Mouse (Mus musculus) midbrain, embryonic 15.5 days (tissue): ENCODE measurements at regions not wholly inside any gene's neighbourhood (a gene's known extent, or its start where the extent isn't known, plus 50 kb on each side); places are given as distances from the start of the nearest gene placed in this dataset.

Experiments used
- ATAC-seq: fragments of 200-750 bp; cut with Nextera tagmentation; replicated peaks from 2 replicates; pipeline ENCODE4 v1.8.0; 2017; ENCODE audit warnings: moderate TSS enrichment
- H3K27ac ChIP-seq: fragments of 300-500 bp; sonication (generic); 2 replicates; pipeline ENCODE4 v1.5.1; 2015; ENCODE audit warnings: mild to moderate bottlenecking, inconsistent platforms
- H3K27me3 ChIP-seq: fragments of 300-500 bp; sonication (generic); replicated peaks from 2 replicates; pipeline ENCODE4 v1.6.1; 2015; ENCODE audit warnings: inconsistent platforms
- H3K36me3 ChIP-seq: fragments of 300-500 bp; sonication (generic); replicated peaks from 2 replicates; pipeline ENCODE4 v1.6.1; 2015; ENCODE audit warnings: inconsistent platforms
- H3K4me1 ChIP-seq: fragments of 300-500 bp; sonication (generic); 2 replicates; pipeline ENCODE4 v1.6.1; 2015; ENCODE audit warnings: inconsistent platforms
- H3K4me2 ChIP-seq: fragments of 300-500 bp; sonication (generic); 2 replicates; pipeline ENCODE4 v1.6.1; 2015; ENCODE audit warnings: inconsistent platforms, mild to moderate bottlenecking, moderate library complexity
- H3K4me3 ChIP-seq: fragments of 300-500 bp; sonication (generic); 2 replicates; pipeline ENCODE4 v1.5.1; 2015; ENCODE audit warnings: mild to moderate bottlenecking, inconsistent platforms
- H3K9ac ChIP-seq: fragments of 300-500 bp; sonication (generic); 2 replicates; pipeline ENCODE4 v1.6.1; 2015; ENCODE audit warnings: mild to moderate bottlenecking, inconsistent platforms
- H3K9me3 ChIP-seq: fragments of 300-500 bp; sonication (generic); 2 replicates; pipeline ENCODE4 v1.6.1; 2016; ENCODE audit warnings: inconsistent platforms
- WGBS: fragments of 180-500 bp; shearing (Covaris S2); methylation state at CpG from one replicate; pipeline ENCODE4 v1.1.7; 2015; ENCODE audit warnings: mixed read lengths; 5-methylcytosine and 5-hydroxymethylcytosine counted together

GRCm38 (mm10) chr4:9046436-9046835 lies 807.6 kb upstream of the Car8 start:
- no peaks in the 10 kb centered on the region for H3K36me3 ChIP-seq
- H3K9me3 ChIP-seq: no peaks in the 10 kb centered on the region
- no peaks in the 10 kb centered on the region for H3K27me3 ChIP-seq
- H3K4me1 ChIP-seq: no peaks in the 10 kb centered on the region
- no peak overlapping the region for H3K4me2 ChIP-seq
- no peak overlapping the region for H3K27ac ChIP-seq
- ATAC-seq: no peak
- no peak overlapping the region for H3K9ac ChIP-seq
- 85% methylated on average over 14 of the region's 14 CpGs for WGBS
- no peak overlapping the region for H3K4me3 ChIP-seq

DNA sequence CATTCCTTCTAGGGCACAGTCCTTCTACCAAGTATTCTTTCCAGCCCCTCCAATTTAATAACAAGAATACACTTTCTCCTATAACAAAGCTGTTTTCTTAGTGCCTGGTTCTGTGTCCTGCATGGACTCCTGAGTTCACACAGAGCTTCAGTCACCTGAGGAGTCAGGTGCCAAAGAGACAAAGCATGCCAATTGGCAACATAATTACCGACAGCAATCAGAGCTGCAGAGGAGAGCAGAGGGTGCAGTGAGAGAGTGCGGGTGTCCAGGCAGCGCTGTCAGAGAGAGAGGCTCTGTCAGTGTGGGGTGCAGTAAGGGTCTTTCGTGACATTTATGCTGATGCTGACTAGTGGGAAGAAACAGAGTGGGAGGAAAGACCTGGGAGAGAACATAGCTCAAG lies 807.2 kb upstream of the Car8 start:
- Histone ChIP-seq H3K9me3 (no peaks in the 10 kb centered on the region), H3K27ac (no peak overlapping the region), H3K27me3 (no peaks in the 10 kb centered on the region), H3K4me1 (no peaks in the 10 kb centered on the region), H3K4me2 (no peak overlapping the region), H3K36me3 (no peaks in the 10 kb centered on the region), H3K4me3 (no peak overlapping the region), H3K9ac (no peak overlapping the region)
- WGBS: 85% methylated on average over 4 of the region's 4 CpGs
- no peak for ATAC-seq

DNA sequence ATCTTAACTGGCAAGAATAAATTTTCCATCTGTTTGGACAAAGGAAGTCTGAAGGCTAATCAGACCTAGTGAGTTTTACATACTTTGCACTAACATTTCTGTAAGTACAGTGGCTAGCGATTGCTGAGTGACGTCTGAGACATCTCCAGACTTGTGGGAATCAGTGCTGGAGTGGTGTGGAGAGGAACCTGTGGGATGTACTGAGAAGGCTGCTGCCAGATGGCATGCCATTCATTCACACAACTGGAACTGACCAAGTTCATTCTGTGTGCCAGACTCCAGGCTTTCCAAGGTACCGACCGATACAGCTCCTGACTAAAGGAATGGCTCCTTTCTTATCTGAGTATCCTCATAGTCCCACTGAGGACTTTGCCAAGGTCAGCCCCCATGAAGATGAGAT lies 797.2 kb upstream of the Car8 start:
- no peaks in the 10 kb centered on the region for H3K9me3 ChIP-seq
- H3K9ac ChIP-seq: no peak overlapping the region
- ATAC-seq: no peak
- H3K4me2 ChIP-seq: no peak overlapping the region
- no peak overlapping the region for H3K27ac ChIP-seq
- no peaks in the 10 kb centered on the region for H3K27me3 ChIP-seq
- WGBS: 91% methylated on average over 4 of the region's 4 CpGs
- no peaks in the 10 kb centered on the region for H3K4me1 ChIP-seq
- no peak overlapping the region for H3K4me3 ChIP-seq
- no peaks in the 10 kb centered on the region for H3K36me3 ChIP-seq

DNA sequence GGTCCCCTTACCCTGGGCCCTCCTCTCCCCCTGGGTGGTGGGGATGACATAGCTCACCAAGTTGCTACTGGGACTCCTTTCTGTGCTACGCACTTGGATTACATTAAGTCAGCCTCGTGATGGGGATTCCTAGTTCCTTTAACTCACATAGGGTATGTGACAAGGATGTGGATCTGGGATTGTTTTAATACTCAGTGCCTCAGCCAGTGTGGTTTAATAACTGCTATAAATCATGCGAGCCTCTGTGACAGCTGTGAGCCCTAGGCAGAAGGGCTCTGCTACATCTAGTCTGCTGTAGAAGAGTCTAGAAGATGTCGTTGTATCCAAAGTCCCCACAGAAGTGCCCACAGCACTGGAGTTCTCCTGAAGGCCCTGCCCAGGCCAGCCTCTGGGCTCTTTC lies 796.5 kb upstream of the Car8 start:
- no peak for ATAC-seq

DNA sequence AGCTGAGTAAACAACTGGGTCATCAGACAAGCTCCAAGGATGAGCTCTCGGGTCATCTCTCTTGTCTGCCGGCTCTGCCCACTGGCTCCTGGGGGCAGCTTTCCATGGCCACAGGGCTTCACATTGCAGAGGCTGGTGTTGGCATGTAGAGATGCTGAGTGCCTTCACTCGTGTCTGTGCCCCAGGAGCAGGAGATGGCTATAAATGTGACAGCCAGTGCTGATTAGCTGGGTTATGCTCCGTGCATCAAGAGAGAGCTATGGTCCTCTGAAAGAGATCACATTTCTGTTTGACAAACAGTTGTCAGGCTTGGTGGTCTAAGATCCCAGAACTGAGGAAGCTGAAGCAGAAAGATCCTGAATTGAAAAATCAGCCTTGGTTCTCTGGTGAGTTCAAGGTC lies 795.4 kb upstream of the Car8 start:
- H3K4me3 ChIP-seq: no peak overlapping the region
- ATAC-seq: no peak
- H3K4me2 ChIP-seq: no peak overlapping the region
- no peak overlapping the region for H3K9ac ChIP-seq
- H3K27ac ChIP-seq: no peak overlapping the region
- H3K4me1 ChIP-seq: no peaks in the 10 kb centered on the region
- no peaks in the 10 kb centered on the region for H3K9me3 ChIP-seq
- no peaks in the 10 kb centered on the region for H3K36me3 ChIP-seq
- WGBS: 70% methylated on average over 4 of the region's 4 CpGs
- no peaks in the 10 kb centered on the region for H3K27me3 ChIP-seq

More for the DNA sequence above, 796.5 kb upstream of the Car8 start:
- H3K9me3 ChIP-seq: no peaks in the 10 kb centered on the region
- H3K4me3 ChIP-seq: no peak overlapping the region
- no peak overlapping the region for H3K27ac ChIP-seq
- no peaks in the 10 kb centered on the region for H3K36me3 ChIP-seq
- no peaks in the 10 kb centered on the region for H3K27me3 ChIP-seq
- WGBS: 87% methylated on average over 4 of the region's 4 CpGs
- H3K9ac ChIP-seq: no peak overlapping the region
- H3K4me1 ChIP-seq: no peaks in the 10 kb centered on the region
- no peak overlapping the region for H3K4me2 ChIP-seq

DNA sequence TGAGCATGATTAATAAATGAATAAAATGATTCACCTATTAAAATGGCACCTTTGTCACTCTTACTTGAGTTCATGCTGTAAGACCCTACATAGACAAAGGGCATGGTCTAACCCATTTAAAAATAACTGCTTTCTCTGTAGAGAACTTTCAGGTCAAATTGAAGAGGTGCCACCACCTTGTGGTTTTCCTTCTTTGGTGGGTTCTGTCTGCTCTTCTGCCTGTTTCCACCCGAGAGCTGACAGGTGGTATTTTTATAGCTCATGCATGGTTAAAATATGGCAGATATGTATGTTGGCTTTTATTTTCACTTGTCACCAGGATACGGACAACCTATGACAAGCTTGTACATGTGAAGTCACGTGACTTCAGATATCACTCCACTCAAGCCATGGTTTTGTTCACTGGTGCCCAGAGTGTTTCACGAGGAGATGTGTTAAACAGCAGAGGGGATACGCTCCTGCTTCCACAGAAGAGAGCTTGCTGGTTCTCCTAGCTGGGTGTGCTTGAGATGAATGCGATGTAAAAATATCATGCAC lies 794.3 kb upstream of the Car8 start:
- 93% methylated on average over 6 of the region's 6 CpGs for WGBS
- no peak overlapping the region for H3K9ac ChIP-seq
- no peaks in the 10 kb centered on the region for H3K9me3 ChIP-seq
- no peaks in the 10 kb centered on the region for H3K27me3 ChIP-seq
- H3K4me2 ChIP-seq: no peak overlapping the region
- no peak overlapping the region for H3K27ac ChIP-seq
- H3K4me1 ChIP-seq: peaks cover 10% of the 10 kb centered on the region
- H3K36me3 ChIP-seq: no peaks in the 10 kb centered on the region
- ATAC-seq: no peak
- H3K4me3 ChIP-seq: no peak overlapping the region

GRCm38 (mm10) chr4:9031634-9032033 lies 792.8 kb upstream of the Car8 start:
- WGBS: 39% methylated on average over 6 of the region's 6 CpGs
- H3K27me3 ChIP-seq: no peaks in the 10 kb centered on the region

GRCm38 (mm10) chr4:9028946-9029345 lies 790.1 kb upstream of the Car8 start:
- Histone ChIP-seq H3K4me3 (no peak overlapping the region), H3K27me3 (no peaks in the 10 kb centered on the region), H3K9ac (no peak overlapping the region), H3K27ac (peak overlapping the region; percentile 58; the same call in 1 of the 2 replicates), H3K4me2 (peak overlapping the region; percentile 66), H3K4me1 (peaks cover 14% of the 10 kb centered on the region), H3K36me3 (no peaks in the 10 kb centered on the region), H3K9me3 (no peaks in the 10 kb centered on the region)
- 19% methylated on average over 6 of the region's 6 CpGs for WGBS
- ATAC-seq: no peak

More at GRCm38 (mm10) chr4:9031634-9032033, 792.8 kb upstream of the Car8 start:
- Histone ChIP-seq H3K9me3 (no peaks in the 10 kb centered on the region), H3K4me3 (no peak overlapping the region), H3K36me3 (no peaks in the 10 kb centered on the region), H3K27ac (no peak overlapping the region), H3K9ac (no peak overlapping the region), H3K4me1 (peaks cover 14% of the 10 kb centered on the region), H3K4me2 (no peak overlapping the region)
- ATAC-seq: no peak

DNA sequence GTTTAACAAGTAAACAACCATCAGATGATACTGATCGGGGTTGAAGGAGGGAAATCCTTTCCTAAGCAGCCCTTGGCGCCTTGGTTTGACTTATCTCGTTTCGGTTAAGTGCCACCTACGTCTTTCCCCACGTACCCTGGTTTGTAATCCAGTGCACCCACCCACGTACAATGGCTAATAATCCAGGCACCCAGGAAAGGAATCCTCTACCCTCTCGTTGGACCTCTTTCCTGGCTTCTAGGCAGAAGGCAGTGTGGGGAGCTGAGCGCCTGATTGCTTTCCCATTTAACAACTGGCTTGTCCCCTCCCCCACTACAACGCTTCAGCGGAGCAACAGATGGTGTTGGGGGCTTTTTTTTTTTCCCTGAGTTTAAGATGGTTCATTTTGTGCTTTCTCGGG lies 789.6 kb upstream of the Car8 start:
- no peaks in the 10 kb centered on the region for H3K9me3 ChIP-seq
- H3K4me3 ChIP-seq: peak overlapping the region; percentile 46
- no peaks in the 10 kb centered on the region for H3K36me3 ChIP-seq
- peaks cover 14% of the 10 kb centered on the region for H3K4me1 ChIP-seq
- H3K27ac ChIP-seq: peak overlapping the region; percentile 58
- under 1% methylated on average over 12 of the region's 12 CpGs for WGBS
- H3K9ac ChIP-seq: peak overlapping the region; percentile 46
- peak; percentile 44 for ATAC-seq
- H3K27me3 ChIP-seq: no peaks in the 10 kb centered on the region
- H3K4me2 ChIP-seq: peak overlapping the region; percentile 66

DNA sequence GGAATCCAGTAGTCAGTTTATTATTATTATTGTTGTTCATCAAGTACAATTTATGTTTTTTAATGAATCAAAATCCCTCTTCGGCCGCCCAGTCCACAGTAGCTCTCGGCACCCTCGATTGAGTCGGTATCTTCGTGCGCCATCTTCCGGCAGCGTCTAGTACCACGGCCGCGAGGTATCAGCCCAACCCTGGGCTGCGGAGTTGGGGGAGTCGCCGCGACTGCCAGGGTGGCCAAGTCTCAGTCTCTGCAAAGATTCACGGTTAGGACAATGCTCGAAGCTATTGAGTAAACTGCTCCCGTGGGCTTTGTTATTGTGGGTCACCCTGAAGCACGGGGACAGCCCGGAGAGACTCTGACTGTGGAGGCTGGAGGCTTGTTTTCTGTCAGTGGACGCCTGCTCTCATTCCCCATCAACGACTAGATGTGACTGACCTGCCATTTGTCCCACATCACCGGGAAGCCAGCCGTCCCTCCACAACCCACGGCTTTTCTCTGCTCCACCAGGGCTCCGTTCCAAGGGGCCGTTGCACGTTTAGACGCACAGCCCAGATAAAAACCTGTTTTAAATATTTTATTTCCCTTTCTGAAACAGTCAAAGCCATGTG lies 789.1 kb upstream of the Car8 start:
- peaks cover 14% of the 10 kb centered on the region for H3K4me1 ChIP-seq
- peak overlapping the region; percentile 66 for H3K4me2 ChIP-seq
- 1% methylated on average over 30 of the region's 30 CpGs for WGBS
- peak overlapping the region; percentile 46 for H3K9ac ChIP-seq
- peak; percentile 94 for ATAC-seq
- peak overlapping the region; percentile 58 for H3K27ac ChIP-seq
- H3K36me3 ChIP-seq: no peaks in the 10 kb centered on the region
- no peaks in the 10 kb centered on the region for H3K27me3 ChIP-seq
- H3K4me3 ChIP-seq: peak overlapping the region; percentile 46
- no peaks in the 10 kb centered on the region for H3K9me3 ChIP-seq

- H3K4me1 ChIP-seq: peaks cover 14% of the 10 kb centered on the region
- H3K9me3 ChIP-seq: no peaks in the 10 kb centered on the region
- peak; percentile 60 for ATAC-seq
- H3K27ac ChIP-seq: peak overlapping the region; percentile 6; the same call in 1 of the 2 replicates
- peak overlapping the region; percentile 66 for H3K4me2 ChIP-seq
- H3K4me3 ChIP-seq: no peak overlapping the region
- no peaks in the 10 kb centered on the region for H3K27me3 ChIP-seq
- whole genome bisulfite sequencing: 11% methylated on average over 7 of the region's 7 CpGs
- no peak overlapping the region for H3K9ac ChIP-seq
- no peaks in the 10 kb centered on the region for H3K36me3 ChIP-seq
Measured at GRCm38 (mm10) chr4:9027383-9027782, 788.5 kb upstream of the Car8 start.

- Histone ChIP-seq H3K4me3 (no peak overlapping the region), H3K4me1 (peaks cover 14% of the 10 kb centered on the region), H3K9ac (no peak overlapping the region), H3K9me3 (no peaks in the 10 kb centered on the region), H3K27me3 (no peaks in the 10 kb centered on the region), H3K27ac (peak overlapping the region; percentile 6; the same call in 1 of the 2 replicates), H3K36me3 (no peaks in the 10 kb centered on the region), H3K4me2 (no peak overlapping the region)
- 54% methylated on average over 16 of the region's 16 CpGs for WGBS
- ATAC-seq: no peak
Measured at GRCm38 (mm10) chr4:9026841-9027240, 788.0 kb upstream of the Car8 start.

- Histone ChIP-seq H3K4me2 (no peak overlapping the region), H3K27ac (0 out of 2 replicates have a peak overlapping the region, but pooled peaks have one; percentile 1), H3K9ac (no peak overlapping the region), H3K36me3 (no peaks in the 10 kb centered on the region), H3K27me3 (no peaks in the 10 kb centered on the region), H3K4me1 (peaks cover 14% of the 10 kb centered on the region), H3K4me3 (no peak overlapping the region), H3K9me3 (no peaks in the 10 kb centered on the region)
- WGBS: 51% methylated on average over 8 of the region's 8 CpGs
- ATAC-seq: no peak
Measured at GRCm38 (mm10) chr4:9025821-9026470, 787.1 kb upstream of the Car8 start.
